Mouse (Mus musculus) neutrophil, adult 65 days (primary cell): ENCODE results near the gene Tmem30a. TPM values are rescaled to one million over a fixed set of nuclear protein-coding genes. Genes with fewer than 3 reads are reported as not detected.

ENCODE experiments used
- total RNA-seq: library from RNA; stranded (reverse); gene quantifications from 2 replicates; pipeline ENCODE4 v1.2.4, GENCODE M21; 2023

Gene Tmem30a
- total RNA-seq = 72.2 and 91.2 TPM in 2 replicates

DNA sequence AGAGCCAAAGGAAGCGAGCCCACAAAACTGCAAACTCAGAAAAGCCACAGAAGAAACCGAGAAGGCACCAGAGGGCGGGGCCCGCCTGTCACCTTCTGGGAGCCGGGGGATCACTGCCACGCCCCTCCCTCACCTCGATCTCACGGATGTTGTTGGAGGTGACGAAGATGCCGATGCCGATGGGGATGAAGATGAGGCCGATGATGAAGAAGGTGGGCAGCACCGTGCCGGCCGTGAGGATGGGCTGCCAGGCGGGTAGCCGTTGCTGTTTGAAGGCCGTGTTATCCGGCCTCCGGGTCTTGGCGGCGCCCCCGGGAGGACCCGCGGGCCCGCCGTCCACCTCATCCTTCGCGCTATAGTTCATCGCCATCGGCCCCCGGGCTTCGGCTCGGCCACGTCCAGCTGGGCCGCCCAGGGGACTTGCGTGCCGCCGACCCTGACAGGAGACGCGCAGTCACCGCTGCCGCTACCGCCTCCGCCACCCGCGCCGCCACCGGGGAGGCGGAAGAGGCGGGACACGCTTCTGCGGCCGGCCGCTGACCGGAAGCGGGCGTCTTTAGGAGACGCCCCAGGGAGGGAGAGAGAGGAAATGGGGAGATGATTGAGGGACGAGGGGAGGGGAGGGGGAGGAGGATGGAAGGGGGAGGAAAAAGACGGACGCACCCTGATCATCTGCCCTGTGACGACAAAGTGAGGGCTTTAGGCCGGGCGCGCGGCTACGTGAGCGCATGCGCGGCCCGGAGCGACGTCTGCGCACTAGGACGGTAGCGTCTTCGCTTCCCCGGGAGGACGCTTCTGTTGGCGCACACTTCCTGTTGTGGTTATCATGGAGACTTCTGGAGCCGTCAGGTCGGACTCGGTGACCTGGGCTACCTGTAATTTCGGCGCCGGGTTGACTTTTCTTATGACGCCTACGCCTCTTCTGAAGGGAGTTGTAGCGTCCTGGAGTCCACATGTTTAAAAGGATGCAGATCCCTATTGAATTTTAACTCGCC, at the start of gene Tmem30a:
TSS of gene Tmem30a (minus strand) at position 667 of the 995 bp plus-strand sequence.

DNA sequence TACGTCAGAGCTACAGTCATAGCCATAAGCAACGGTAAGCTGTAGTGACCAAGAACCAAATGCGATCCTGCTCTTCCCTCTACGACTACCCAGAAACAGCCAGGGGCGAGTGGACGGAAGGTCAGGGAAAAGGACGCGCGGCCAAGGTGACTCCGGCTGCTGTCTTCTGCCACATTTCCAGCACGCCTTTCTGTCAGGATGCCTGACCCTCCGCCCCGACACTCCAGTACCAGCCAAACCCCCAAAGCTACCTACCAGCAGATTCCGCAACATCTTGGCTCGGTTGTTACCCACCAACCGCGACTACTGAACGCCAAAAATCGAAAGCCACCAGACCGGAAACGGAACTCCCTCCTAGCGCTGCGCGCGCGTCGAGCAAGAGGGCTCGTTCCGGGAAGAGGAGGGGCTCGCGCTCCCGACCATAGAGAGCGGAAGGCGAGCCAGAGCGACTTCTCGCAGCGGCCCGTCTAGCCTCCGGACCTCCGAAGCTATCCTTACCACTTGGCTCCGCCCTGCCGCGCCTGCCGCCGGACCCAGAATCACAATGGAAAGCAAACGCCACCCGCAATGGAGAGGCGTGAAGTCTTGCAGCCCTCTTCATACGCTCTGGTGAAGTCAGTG, 33.8 kb downstream of the Tmem30a start, which contains the start of gene Cox7a2:
TSS of gene Cox7a2 (minus strand) at position 494 of the 621 bp plus-strand sequence.

Other genes with a start within 250 kb of the Tmem30a start
- gene Col12a1, start 74.7 kb downstream of the Tmem30a start, total RNA-seq = 0.11 TPM in 1 of 2 replicates, not detected in the other
- gene Cox7a2, start 33.6 kb downstream of the Tmem30a start, total RNA-seq = 101 and 119 TPM in 2 replicates
- 0.13 TPM in 1 of 2 replicates, not detected in the other for gene Filip1, start 219.3 kb upstream of the Tmem30a start, total RNA-seq